Mouse (Mus musculus) kidney, embryonic 16.5 days (tissue): ENCODE measurements at regions not wholly inside any gene's neighbourhood (a gene's known extent, or its start where the extent isn't known, plus 50 kb on each side); places are given as distances from the start of the nearest gene placed in this dataset.
"Not testable (repeated sequence)": the region's sequence is repeated elsewhere in the genome, so short reads cannot be mapped to it uniquely, and the experiment has no call there.

ENCODE experiments used
- ATAC-seq: fragments of 200-750 bp; cut with Nextera tagmentation; 2 replicates; pipeline ENCODE4 v1.8.0; 2017; ENCODE audit warnings: moderate TSS enrichment; ENCODE audit not compliant: low FRiP score, low TSS enrichment
- H3K27ac ChIP-seq: fragments of 300-500 bp; sonication (generic); 2 replicates; pipeline ENCODE4 v1.5.1; 2014; ENCODE audit warnings: low read length
- H3K27me3 ChIP-seq: fragments of 300-500 bp; sonication (generic); 2 replicates; pipeline ENCODE4 v1.6.1; 2014; ENCODE audit warnings: low read length, control low read depth, mixed read lengths; ENCODE audit not compliant: insufficient read depth
- H3K36me3 ChIP-seq: fragments of 300-500 bp; sonication (generic); 2 replicates; pipeline ENCODE4 v1.6.1; 2014; ENCODE audit warnings: low read length, control low read depth, mixed read lengths; ENCODE audit not compliant: insufficient read depth
- H3K4me1 ChIP-seq: fragments of 300-500 bp; sonication (generic); 2 replicates; pipeline ENCODE4 v1.6.1; 2014; ENCODE audit warnings: low read length, control low read depth, mixed read lengths; ENCODE audit not compliant: insufficient read depth
- H3K4me2 ChIP-seq: fragments of 300-500 bp; sonication (generic); replicated peaks from 2 replicates; pipeline ENCODE4 v1.6.1; 2014; ENCODE audit warnings: low read depth, low read length
- H3K4me3 ChIP-seq: fragments of 300-500 bp; sonication (generic); 2 replicates; pipeline ENCODE4 v1.5.1; 2014; ENCODE audit warnings: mild to moderate bottlenecking, low read length
- H3K9ac ChIP-seq: fragments of 300-500 bp; sonication (generic); replicated peaks from 2 replicates; pipeline ENCODE4 v1.6.1; 2014; ENCODE audit warnings: low read length
- H3K9me3 ChIP-seq: fragments of 300-500 bp; sonication (generic); 2 replicates; pipeline ENCODE4 v1.6.1; 2016; ENCODE audit warnings: low read length, control low read depth
- WGBS: fragments of 180-500 bp; shearing (Covaris S2); extraction: QIAGEN DNeasy Blood & Tissue Kit; methylation state at CpG from one replicate; pipeline ENCODE4 v1.1.7; 2014; 5-methylcytosine and 5-hydroxymethylcytosine counted together

GRCm38 (mm10) chr5:96898120-96898672 is 99.3 kb upstream of the Bmp2k start:
- H3K4me3 ChIP-seq: no peak overlapping the region
- H3K27me3 ChIP-seq: no peaks in the 10 kb centered on the region
- no peaks in the 10 kb centered on the region for H3K9me3 ChIP-seq
- no peak overlapping the region for H3K4me2 ChIP-seq
- 72% methylated on average over 8 of the region's 8 CpGs for WGBS
- no peak for ATAC-seq
- no peak overlapping the region for H3K9ac ChIP-seq
- no peaks in the 10 kb centered on the region for H3K36me3 ChIP-seq
- no peak overlapping the region for H3K27ac ChIP-seq
- H3K4me1 ChIP-seq: no peaks in the 10 kb centered on the region

- H3K4me3 ChIP-seq: no peak overlapping the region
- no peaks in the 10 kb centered on the region for H3K27me3 ChIP-seq
- no peak overlapping the region for H3K27ac ChIP-seq
- H3K9ac ChIP-seq: no peak overlapping the region
- H3K9me3 ChIP-seq: no peaks in the 10 kb centered on the region
- no peak overlapping the region for H3K4me2 ChIP-seq
- 69% methylated on average over 5 of the region's 5 CpGs for WGBS
- no peaks in the 10 kb centered on the region for H3K36me3 ChIP-seq
- ATAC-seq: no peak
- no peaks in the 10 kb centered on the region for H3K4me1 ChIP-seq
These were observed 98.8 kb upstream of the Bmp2k start for GRCm38 (mm10) chr5:96898695-96899094.

GRCm38 (mm10) chr5:96905572-96906271 is 91.8 kb upstream of the Bmp2k start:
- Histone ChIP-seq H3K9me3 (no peaks in the 10 kb centered on the region), H3K4me3 (no peak overlapping the region), H3K27ac (no peak overlapping the region), H3K4me2 (peak overlapping the region; percentile 35), H3K9ac (peak overlapping the region; percentile 50), H3K4me1 (0 out of 2 replicates have a peak, but pooled peaks cover 3% of the 10 kb centered on the region), H3K36me3 (no peaks in the 10 kb centered on the region), H3K27me3 (no peaks in the 10 kb centered on the region)
- no peak for ATAC-seq
- WGBS: 41% methylated on average over 17 of the region's 17 CpGs

DNA sequence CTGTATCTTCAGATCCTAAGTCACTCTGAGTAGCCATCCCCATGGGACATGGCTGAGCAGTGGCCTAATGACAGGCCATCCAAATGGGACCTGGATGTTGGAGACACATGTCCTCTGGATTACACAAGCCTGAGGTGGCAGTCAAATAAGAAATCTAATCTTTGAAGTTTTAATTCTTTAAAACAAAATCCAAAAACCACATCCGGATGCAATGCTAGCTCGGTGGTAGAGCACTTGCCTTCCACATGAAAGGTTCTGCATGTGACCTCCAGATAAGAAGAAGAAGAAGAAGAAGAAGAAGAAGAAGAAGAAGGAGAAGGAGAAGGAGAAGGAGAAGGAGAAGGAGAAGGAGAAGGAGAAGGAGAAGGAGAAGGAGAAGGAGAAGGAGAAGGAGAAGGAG is 89.1 kb upstream of the Bmp2k start:
- H3K27ac ChIP-seq, ATAC-seq, H3K4me2 ChIP-seq, H3K4me3 ChIP-seq, H3K27me3 ChIP-seq, H3K4me1 ChIP-seq, H3K9ac ChIP-seq, H3K36me3 ChIP-seq, H3K9me3 ChIP-seq: not testable (repeated sequence)
- 93% methylated on average over 2 of the region's 2 CpGs for WGBS

- H3K9ac ChIP-seq: no peak overlapping the region
- H3K36me3 ChIP-seq: no peaks in the 10 kb centered on the region
- ATAC-seq: no peak
- no peaks in the 10 kb centered on the region for H3K9me3 ChIP-seq
- H3K4me3 ChIP-seq: no peak overlapping the region
- no peaks in the 10 kb centered on the region for H3K27me3 ChIP-seq
- 78% methylated on average over 6 of the region's 6 CpGs for WGBS
- H3K27ac ChIP-seq: no peak overlapping the region
- peaks cover 3% of the 10 kb centered on the region; the same call in 1 of the 2 replicates for H3K4me1 ChIP-seq
- no peak overlapping the region for H3K4me2 ChIP-seq
These were observed 88.3 kb upstream of the Bmp2k start for GRCm38 (mm10) chr5:96909218-96909617.

GRCm38 (mm10) chr5:96911550-96912253 is 85.8 kb upstream of the Bmp2k start:
- no peak overlapping the region for H3K4me3 ChIP-seq
- peak; percentile 76 for ATAC-seq
- no peaks in the 10 kb centered on the region for H3K27me3 ChIP-seq
- peak overlapping the region; percentile 5; the same call in 1 of the 2 replicates for H3K4me2 ChIP-seq
- peak overlapping the region; percentile 76 for H3K27ac ChIP-seq
- 59% methylated on average over 13 of the region's 13 CpGs for WGBS
- no peak overlapping the region for H3K9ac ChIP-seq
- H3K36me3 ChIP-seq: no peaks in the 10 kb centered on the region
- H3K4me1 ChIP-seq: no peaks in the 10 kb centered on the region; the same call in 1 of the 2 replicates
- H3K9me3 ChIP-seq: no peaks in the 10 kb centered on the region

GRCm38 (mm10) chr5:96912254-96912635 is 85.2 kb upstream of the Bmp2k start:
- WGBS: 69% methylated on average over 4 of the region's 4 CpGs
- Histone ChIP-seq H3K27ac (no peak overlapping the region; the same call in 1 of the 2 replicates), H3K4me1 (no peaks in the 10 kb centered on the region; the same call in 1 of the 2 replicates), H3K4me3 (no peak overlapping the region), H3K9ac (no peak overlapping the region), H3K36me3 (no peaks in the 10 kb centered on the region), H3K4me2 (no peak overlapping the region), H3K9me3 (no peaks in the 10 kb centered on the region), H3K27me3 (no peaks in the 10 kb centered on the region)
- ATAC-seq: no peak

GRCm38 (mm10) chr5:96912781-96913180 is 84.7 kb upstream of the Bmp2k start:
- Histone ChIP-seq H3K36me3 (no peaks in the 10 kb centered on the region), H3K9me3 (no peaks in the 10 kb centered on the region), H3K4me1 (peaks cover 2% of the 10 kb centered on the region; the same call in 1 of the 2 replicates), H3K9ac (no peak overlapping the region), H3K27ac (peak overlapping the region; percentile 29; the same call in 1 of the 2 replicates), H3K27me3 (no peaks in the 10 kb centered on the region), H3K4me3 (no peak overlapping the region), H3K4me2 (no peak overlapping the region)
- no peak for ATAC-seq
- 72% methylated on average over 4 of the region's 4 CpGs for WGBS

DNA sequence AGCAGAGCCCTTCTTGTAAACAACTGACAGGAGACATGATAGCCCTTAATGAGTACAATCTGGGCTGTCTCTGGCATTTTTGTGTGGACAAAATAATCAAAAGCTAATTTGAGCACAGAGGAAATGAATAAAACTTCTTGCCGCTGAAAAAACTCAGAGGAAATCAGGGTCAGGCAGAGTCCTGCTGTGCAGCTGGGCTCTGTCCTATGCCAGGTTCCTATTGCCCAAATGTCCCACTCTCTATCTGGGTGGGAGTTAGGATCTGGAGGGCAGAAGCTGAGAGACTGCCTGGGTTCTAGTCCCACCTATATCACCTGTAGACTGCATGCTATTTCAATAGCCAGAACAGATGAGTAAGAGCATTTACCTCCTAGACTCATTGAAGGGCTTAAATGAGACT is 83.8 kb upstream of the Bmp2k start:
- H3K27me3 ChIP-seq: no peaks in the 10 kb centered on the region
- H3K9me3 ChIP-seq: no peaks in the 10 kb centered on the region
- no peak overlapping the region for H3K4me3 ChIP-seq
- no peak overlapping the region for H3K4me2 ChIP-seq
- peak overlapping the region; percentile 29; the same call in 1 of the 2 replicates for H3K27ac ChIP-seq
- H3K36me3 ChIP-seq: no peaks in the 10 kb centered on the region
- 62% methylated on average over 1 of the region's 1 CpGs for WGBS
- H3K9ac ChIP-seq: no peak overlapping the region
- H3K4me1 ChIP-seq: peaks cover 5% of the 10 kb centered on the region; the same call in 1 of the 2 replicates
- no peak for ATAC-seq
